Mouse (Mus musculus) CH12.LX (cell line): Measurements from ENCODE around the gene Irf2bp2. TPM values are rescaled to one million over a fixed set of nuclear protein-coding genes. Genes with fewer than 3 reads are reported as not detected.
A peak's percentile ranks its signal among the peaks of the same experiment; 100 is the strongest.

Source experiments
- DNase-seq: peaks from one replicate; pipeline ENCODE4 v3.0.0-alpha.2; 2013; ENCODE audit errors: extremely low read depth
- H3K27ac ChIP-seq: 2 replicates; pipeline ENCODE4 v1.5.1; 2012; ENCODE audit warnings: low read depth, mild to moderate bottlenecking, control low read depth, moderate library complexity; ENCODE audit not compliant: insufficient read depth
- H3K27me3 ChIP-seq: replicated peaks from 2 replicates; pipeline ENCODE3; 2012; ENCODE audit warnings: inconsistent platforms
- H3K36me3 ChIP-seq, 2 experiments: replicated peaks in 1 of 2; 2 replicates each; pipeline versions ENCODE3 to v1.6.1; 2012; ENCODE audit warnings: inconsistent platforms in 1 of 2, low read length in 1 of 2, mild to moderate bottlenecking in 1 of 2, mixed read lengths in 1 of 2, moderate library complexity in 1 of 2; ENCODE audit not compliant: control insufficient read depth in 1 of 2, insufficient read depth in 1 of 2
- H3K4me1 ChIP-seq, 2 experiments: 2 replicates each; pipeline ENCODE4 v1.6.1; 2012; ENCODE audit warnings: inconsistent platforms in 1 of 2, moderate library complexity in 1 of 2; ENCODE audit not compliant: insufficient read depth in 2 of 2, control insufficient read depth in 1 of 2
- H3K4me2 ChIP-seq: 2 replicates; pipeline ENCODE4 v1.6.1; 2012; ENCODE audit warnings: low read depth, mild to moderate bottlenecking, control low read depth; ENCODE audit not compliant: poor library complexity, insufficient read depth, severe bottlenecking
- H3K4me3 ChIP-seq, 3 experiments: fragments of 150-350 bp in 1 of 3; sonication (generic) in 1 of 3; replicated peaks in 1 of 3; 2 replicates each; pipeline versions ENCODE3 to v1.5.1; 2011 to 2012; ENCODE audit warnings: low read depth in 2 of 3, low read length in 2 of 3, mild to moderate bottlenecking in 2 of 3, moderate library complexity in 2 of 3, control low read depth in 1 of 3, improper control_type of control experiment in 1 of 3, inconsistent platforms in 1 of 3, mixed read lengths in 1 of 3; ENCODE audit not compliant: poor library complexity in 1 of 3
- H3K79me2 ChIP-seq: replicated peaks from 2 replicates; pipeline ENCODE4 v1.6.1; 2012; ENCODE audit warnings: mild to moderate bottlenecking, moderate library complexity; ENCODE audit not compliant: control insufficient read depth, poor library complexity, insufficient read depth, severe bottlenecking; ENCODE audit errors: extremely low read depth
- H3K9ac ChIP-seq: 2 replicates; pipeline ENCODE4 v1.6.1; 2012; ENCODE audit warnings: low read depth, mild to moderate bottlenecking, control low read depth, moderate library complexity; ENCODE audit not compliant: insufficient read depth
- H3K9me3 ChIP-seq: replicated peaks from 2 replicates; pipeline ENCODE3; 2012; ENCODE audit warnings: low read length, inconsistent platforms, mixed read lengths
- BHLHE40 ChIP-seq: IDR thresholded peaks from 2 replicates; pipeline ENCODE4 v1.6.1; 2011; ENCODE audit warnings: mild to moderate bottlenecking, low read depth, low read length, improper control_type of control experiment
- CHD1 ChIP-seq: IDR thresholded peaks from 2 replicates; pipeline ENCODE4 v1.6.1; 2012; ENCODE audit warnings: low read depth, low read length, improper control_type of control experiment, inconsistent platforms
- CHD2 ChIP-seq: IDR thresholded peaks from 2 replicates; pipeline ENCODE4 v1.6.1; 2011; ENCODE audit warnings: low read length, improper control_type of control experiment
- CTCF ChIP-seq, 2 experiments: IDR thresholded peaks in 1 of 2; conservative IDR thresholded peaks in 1 of 2; 2 replicates each; pipeline ENCODE4 v1.5.1; 2011 to 2012; ENCODE audit warnings: low read depth in 2 of 2, low read length in 2 of 2, improper control_type of control experiment in 1 of 2, inconsistent platforms in 1 of 2, mild to moderate bottlenecking in 1 of 2, moderate library complexity in 1 of 2
- E2F4 ChIP-seq: IDR thresholded peaks from 2 replicates; pipeline ENCODE4 v1.6.1; 2011; ENCODE audit warnings: low read depth, low read length, improper control_type of control experiment; ENCODE audit not compliant: insufficient replicate concordance
- ELF1 ChIP-seq: IDR thresholded peaks from 2 replicates; pipeline ENCODE4 v1.6.1; 2014; ENCODE audit warnings: low read depth, mild to moderate bottlenecking, inconsistent platforms, low read length, improper control_type of control experiment
- EP300 ChIP-seq: IDR thresholded peaks from 2 replicates; pipeline ENCODE4 v1.6.1; 2011; ENCODE audit warnings: low read length, improper control_type of control experiment
- ETS1 ChIP-seq: conservative IDR thresholded peaks from 2 replicates; pipeline ENCODE4 v1.6.1; 2012; ENCODE audit warnings: low read depth, mild to moderate bottlenecking, inconsistent platforms, low read length, improper control_type of control experiment, moderate library complexity
- HCFC1 ChIP-seq: IDR thresholded peaks from 2 replicates; pipeline ENCODE4 v1.6.1; 2012; ENCODE audit warnings: low read depth, mild to moderate bottlenecking, inconsistent platforms, low read length, improper control_type of control experiment
- IRF4 ChIP-seq: IDR thresholded peaks from 2 replicates; pipeline ENCODE4 v1.6.1; 2014; ENCODE audit warnings: low read depth, mild to moderate bottlenecking, inconsistent platforms, low read length, improper control_type of control experiment
- JUN ChIP-seq: IDR thresholded peaks from 2 replicates; pipeline ENCODE4 v1.6.1; 2011; ENCODE audit warnings: low read depth, mild to moderate bottlenecking, low read length, improper control_type of control experiment, moderate library complexity; ENCODE audit not compliant: insufficient read depth
- KAT2A ChIP-seq: IDR thresholded peaks from 2 replicates; pipeline ENCODE4 v1.6.1; 2012; ENCODE audit warnings: low read length, improper control_type of control experiment, inconsistent platforms; ENCODE audit not compliant: insufficient replicate concordance
- MAX ChIP-seq: IDR thresholded peaks from 2 replicates; pipeline ENCODE4 v1.6.1; 2011; ENCODE audit warnings: low read length, improper control_type of control experiment
- MAZ ChIP-seq: IDR thresholded peaks from 2 replicates; pipeline ENCODE4 v1.6.1; 2012; ENCODE audit warnings: low read depth, mild to moderate bottlenecking, inconsistent platforms, low read length, improper control_type of control experiment, moderate library complexity
- MEF2A ChIP-seq: IDR thresholded peaks from 2 replicates; pipeline ENCODE4 v1.6.1; 2014; ENCODE audit warnings: low read depth, mild to moderate bottlenecking, inconsistent platforms, low read length, improper control_type of control experiment, borderline replicate concordance
- MXI1 ChIP-seq: IDR thresholded peaks from 2 replicates; pipeline ENCODE4 v1.6.1; 2011; ENCODE audit warnings: mild to moderate bottlenecking, low read depth, low read length, improper control_type of control experiment
- MYC ChIP-seq: IDR thresholded peaks from 2 replicates; pipeline ENCODE4 v1.6.1; 2011; ENCODE audit warnings: low read depth, mild to moderate bottlenecking, improper control_type of control experiment, low read length
- NELFE ChIP-seq: IDR thresholded peaks from 2 replicates; pipeline ENCODE4 v1.6.1; 2011; ENCODE audit warnings: low read depth, low read length, improper control_type of control experiment
- NRF1 ChIP-seq: IDR thresholded peaks from 2 replicates; pipeline ENCODE4 v1.6.1; 2014; ENCODE audit warnings: low read depth, mild to moderate bottlenecking, inconsistent platforms, low read length, improper control_type of control experiment, moderate library complexity
- PAX5 ChIP-seq: IDR thresholded peaks from 2 replicates; pipeline ENCODE4 v1.6.1; 2012; ENCODE audit warnings: low read length, inconsistent platforms, mixed read lengths
- POLR2A ChIP-seq: IDR thresholded peaks from 2 replicates; pipeline ENCODE4 v1.6.1; 2011; ENCODE audit warnings: low read depth, mild to moderate bottlenecking, improper control_type of control experiment, low read length
- POLR2AphosphoS2 ChIP-seq: IDR thresholded peaks from 2 replicates; pipeline ENCODE4 v1.6.1; 2011; ENCODE audit warnings: low read depth, low read length, improper control_type of control experiment
- RAD21 ChIP-seq: IDR thresholded peaks from 2 replicates; pipeline ENCODE4 v1.6.1; 2011; ENCODE audit warnings: low read depth, mild to moderate bottlenecking, low read length, improper control_type of control experiment, moderate library complexity
- RCOR1 ChIP-seq: conservative IDR thresholded peaks from 2 replicates; pipeline ENCODE4 v1.6.1; 2012; ENCODE audit warnings: low read depth, mild to moderate bottlenecking, inconsistent platforms, low read length, improper control_type of control experiment
- SIN3A ChIP-seq: IDR thresholded peaks from 2 replicates; pipeline ENCODE4 v1.6.1; 2012; ENCODE audit warnings: low read length, improper control_type of control experiment, inconsistent platforms
- SMC3 ChIP-seq: IDR thresholded peaks from 2 replicates; pipeline ENCODE4 v1.6.1; 2011; ENCODE audit warnings: low read depth, low read length, improper control_type of control experiment
- TBP ChIP-seq: conservative IDR thresholded peaks from 2 replicates; pipeline ENCODE4 v1.6.1; 2011; ENCODE audit warnings: low read depth, low read length, improper control_type of control experiment
- TCF12 ChIP-seq: IDR thresholded peaks from 2 replicates; pipeline ENCODE4 v1.6.1; 2014; ENCODE audit warnings: low read depth, mild to moderate bottlenecking, inconsistent platforms, low read length, improper control_type of control experiment
- UBTF ChIP-seq: IDR thresholded peaks from 2 replicates; pipeline ENCODE4 v1.6.1; 2012; ENCODE audit warnings: low read depth, mild to moderate bottlenecking, inconsistent platforms, low read length, improper control_type of control experiment, moderate library complexity
- USF1 ChIP-seq: IDR thresholded peaks from 2 replicates; pipeline ENCODE4 v1.6.1; 2014; ENCODE audit warnings: low read depth, mild to moderate bottlenecking, inconsistent platforms, low read length, improper control_type of control experiment
- USF2 ChIP-seq: conservative IDR thresholded peaks from 2 replicates; pipeline ENCODE4 v1.6.1; 2011; ENCODE audit warnings: low read depth, low read length, improper control_type of control experiment
- ZC3H11A ChIP-seq: IDR thresholded peaks from 2 replicates; pipeline ENCODE4 v1.6.1; 2012; ENCODE audit warnings: low read depth, mild to moderate bottlenecking, inconsistent platforms, low read length, improper control_type of control experiment
- ZMIZ1 ChIP-seq: IDR thresholded peaks from 2 replicates; pipeline ENCODE4 v1.6.1; 2012; ENCODE audit warnings: low read depth, mild to moderate bottlenecking, inconsistent platforms, low read length, improper control_type of control experiment
- ZNF384 ChIP-seq: IDR thresholded peaks from 2 replicates; pipeline ENCODE4 v1.6.1; 2012; ENCODE audit warnings: low read depth, low read length, improper control_type of control experiment, inconsistent platforms
- dilution Hi-C: fragments of 300-500 bp; cut with MboI; formaldehyde crosslinking; loops from 2 replicates; pipeline ENCODE4 v1.14.3; 2020; ENCODE audit warnings: low sequenced_read_pairs; ENCODE audit not compliant: extremely low pct_unique_long_range_greater_than_20kb, extremely low pct_ligation_motif_present
- in situ Hi-C: fragments of 300-500 bp; cut with MboI; formaldehyde crosslinking; loops from 3 replicates; pipeline ENCODE4 v1.14.3; 2019; ENCODE audit warnings: low sequenced_read_pairs, low pct_ligation_motif_present, low pct_unique_long_range_greater_than_20kb, mixed read lengths
- polyA plus RNA-seq: library from polyadenylated mRNA; unstranded; fragments of >175 nt; gene quantifications from 2 replicates; pipeline ENCODE4 v1.2.1, GENCODE M21; 2012; ENCODE audit warnings: low read depth; ENCODE audit not compliant: insufficient read length
- total RNA-seq, 2 experiments: library from RNA; depleted of rRNA; stranded (reverse); fragments of 300-350 nt in 1 of 2; fragments of >200 nt in 1 of 2; gene quantifications; 2 replicates each; pipeline ENCODE4 v1.2.3; 2012 to 2014

Irf2bp2 gene
- total RNA-seq (2012; rRNA removed) (20.2 and 28.6 TPM in 2 replicates), total RNA-seq (2014; rRNA removed) (30.3 and 31.2 TPM in 2 replicates), polyA plus RNA-seq (17.8 and 19.9 TPM in 2 replicates)

GRCm38 (mm10) chr8:126593889-126594480 is at the start of gene Irf2bp2:
Gene Irf2bp2, minus strand, starts transcription at chr8:126593986.
- peaks cover 13 to 32% of the 10 kb centered on the region in 2 experiments for H3K4me1 ChIP-seq
- no peaks in the 10 kb centered on the region for H3K9me3 ChIP-seq
- TF ChIP-seq EP300 (peak; percentile 32; the same call in 1 of the 2 replicates), NRF1 (peak; percentile 86), CTCF (conservative IDR thresholded peaks at IDR 0.05 in 1 of 2, IDR thresholded peaks at IDR 0.05 in 1 of 2; ENCODE audit: low read depth in 2 of 2, low read length in 2 of 2) (peak in 1 of 2 experiments; percentile 0; a peak in 1 of 4 replicates), NELFE (peak; percentile 51), POLR2AphosphoS2 (peak; percentile 54; the same call in 1 of the 2 replicates), TBP (no peak), MEF2A (peak; percentile 44; the same call in 1 of the 2 replicates), E2F4 (no peak), USF1 (no peak), MAZ (peak; percentile 92), HCFC1 (peak; percentile 33; the same call in 1 of the 2 replicates), PAX5 (no peak), MAX (peak; percentile 42), ZNF384 (no peak), IRF4 (peak; percentile 50; the same call in 1 of the 2 replicates), BHLHE40 (peak; percentile 96), MXI1 (no peak; the same call in 1 of the 2 replicates), CHD1 (no peak), TCF12 (peak; percentile 88), ZMIZ1 (no peak), POLR2A (peak; percentile 73), RAD21 (no peak), KAT2A (0 out of 2 replicates have a peak, but pooled peaks have one; percentile 54), SMC3 (peak; percentile 9; the same call in 1 of the 2 replicates), MYC (0 out of 2 replicates have a peak, but pooled peaks have one; percentile 50), SIN3A (peak; percentile 77; the same call in 1 of the 2 replicates), CHD2 (0 out of 2 replicates have a peak, but pooled peaks have one; percentile 10), USF2 (no peak), ZC3H11A (no peak), JUN (no peak), RCOR1 (0 out of 2 replicates have a peak, but pooled peaks have one; percentile 18), ELF1 (peak; percentile 55; the same call in 1 of the 2 replicates), ETS1 (peak; percentile 61), UBTF (peak; percentile 76; the same call in 1 of the 2 replicates)
- in situ Hi-C loops (loop anchor here (10.0 kb wide), 1 partner anchor 331 kb away; no protein-coding TSS in a partner anchor), dilution Hi-C loops (no loop called here)
- H3K79me2 ChIP-seq = peaks cover 42% of the 10 kb centered on the region
- H3K9ac ChIP-seq = peak within 1 kb of the TSS; percentile 91
- peak within 1 kb of the TSS; percentile 78 for H3K4me2 ChIP-seq
- H3K36me3 ChIP-seq = peaks cover 14 to 25% of the 10 kb centered on the region in 2 experiments
- peak; percentile 94 for DNase-seq
- no peaks in the 10 kb centered on the region for H3K27me3 ChIP-seq
- H3K27ac ChIP-seq = peak within 1 kb of the TSS; percentile 98
- H3K4me3 ChIP-seq = peak within 1 kb of the TSS; percentile 80 to 96 (median 89)
